Mouse (Mus musculus): ENCODE measurements around the gene Nedd9.

Gene Nedd9

DNA sequence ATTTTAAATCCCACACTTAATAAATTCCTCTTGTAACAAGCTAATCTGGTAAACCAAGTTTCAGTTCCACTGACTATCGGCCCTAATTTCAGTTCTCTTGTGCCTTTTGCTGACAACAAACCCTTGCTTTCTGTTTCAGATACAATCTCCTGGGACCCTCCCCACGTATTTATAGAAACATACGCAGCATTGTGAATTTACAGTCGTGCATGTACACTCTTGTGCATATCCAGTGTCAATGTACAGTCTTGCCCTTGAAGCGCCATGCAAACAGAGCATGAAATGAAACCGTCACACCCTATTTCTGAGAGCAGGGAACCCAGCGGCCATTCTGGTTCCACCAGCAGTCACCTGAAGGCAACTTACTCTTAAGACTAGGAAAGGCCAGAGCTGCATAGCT is 4.4 kb upstream of the Nedd9 start:
- no peak for DNase-seq

GRCm38 (mm10) chr13:41490282-41490681 is 3.1 kb upstream of the Nedd9 start:
- no peak for DNase-seq

- DNase-seq, result no peak
These were observed 2.6 kb upstream of the Nedd9 start for GRCm38 (mm10) chr13:41489705-41490275.

GRCm38 (mm10) chr13:41487409-41487743 is 214 bp upstream of the Nedd9 start:
- DNase-seq, result no peak

DNA sequence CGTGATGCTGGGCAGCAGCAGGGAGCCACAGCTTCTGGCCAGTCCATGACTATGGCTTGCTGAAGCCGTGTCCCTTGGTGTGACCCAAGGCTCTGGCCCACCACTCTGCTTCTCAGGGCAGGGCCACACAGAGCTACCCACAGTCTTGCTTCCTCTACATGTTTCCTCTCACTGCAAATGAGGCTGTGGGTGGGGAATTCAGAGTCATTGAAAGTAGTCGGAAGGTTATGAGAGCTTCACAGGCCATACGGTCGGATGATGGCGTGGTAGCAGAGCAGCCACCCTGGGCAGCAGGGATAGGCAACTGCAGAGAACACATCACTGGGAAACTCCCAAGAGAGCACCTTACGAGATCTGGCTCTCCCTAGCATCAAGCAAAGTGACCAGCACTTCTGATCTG is 3.2 kb downstream of the Nedd9 start:
- no peak for DNase-seq

- DNase-seq, result no peak
These were observed 4.7 kb downstream of the Nedd9 start for GRCm38 (mm10) chr13:41482408-41483011.

- no peak for DNase-seq
These were observed 7.3 kb downstream of the Nedd9 start for GRCm38 (mm10) chr13:41479737-41480435.

- DNase-seq, result no peak
These were observed 10.9 kb downstream of the Nedd9 start for GRCm38 (mm10) chr13:41476216-41476615.

DNA sequence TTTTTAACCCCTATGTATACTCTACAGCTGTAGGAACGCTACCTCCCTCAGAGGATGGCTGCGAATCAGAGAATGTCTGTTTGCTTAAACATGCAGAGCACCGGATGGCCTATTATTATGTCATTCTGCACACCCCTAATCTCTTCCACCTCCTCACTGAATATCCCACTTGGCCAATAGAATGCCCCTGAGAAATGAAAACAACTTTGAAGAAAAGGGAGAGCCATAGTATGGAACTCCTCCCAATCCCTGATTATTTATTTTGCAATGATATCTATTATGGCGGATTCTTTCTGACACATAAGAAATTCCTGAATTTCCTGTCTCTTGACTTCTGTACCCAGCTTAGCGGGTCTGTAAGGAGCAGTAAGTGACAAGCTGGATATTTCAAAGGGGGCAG is 12.8 kb downstream of the Nedd9 start:
- no peak for DNase-seq

DNA sequence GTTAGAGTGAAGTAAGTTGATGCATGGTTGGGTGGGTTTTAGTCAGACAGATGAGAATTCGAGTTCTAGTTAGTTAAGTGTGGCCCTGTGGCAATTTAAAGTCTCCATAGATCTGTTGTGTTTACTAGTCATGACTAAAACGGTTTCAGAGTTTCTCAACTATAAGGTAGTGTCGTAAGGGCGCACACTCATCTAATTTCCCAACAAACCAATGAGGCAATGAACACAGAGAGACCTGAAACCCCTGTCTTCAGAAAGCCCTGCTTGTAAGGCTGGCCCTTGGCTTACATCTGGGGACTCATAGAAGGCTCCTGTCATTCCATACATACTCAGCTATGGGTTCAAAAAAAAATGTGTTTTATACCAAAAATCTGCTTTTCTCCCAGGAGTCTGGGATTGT is 13.7 kb downstream of the Nedd9 start:
- no peak for DNase-seq

DNA sequence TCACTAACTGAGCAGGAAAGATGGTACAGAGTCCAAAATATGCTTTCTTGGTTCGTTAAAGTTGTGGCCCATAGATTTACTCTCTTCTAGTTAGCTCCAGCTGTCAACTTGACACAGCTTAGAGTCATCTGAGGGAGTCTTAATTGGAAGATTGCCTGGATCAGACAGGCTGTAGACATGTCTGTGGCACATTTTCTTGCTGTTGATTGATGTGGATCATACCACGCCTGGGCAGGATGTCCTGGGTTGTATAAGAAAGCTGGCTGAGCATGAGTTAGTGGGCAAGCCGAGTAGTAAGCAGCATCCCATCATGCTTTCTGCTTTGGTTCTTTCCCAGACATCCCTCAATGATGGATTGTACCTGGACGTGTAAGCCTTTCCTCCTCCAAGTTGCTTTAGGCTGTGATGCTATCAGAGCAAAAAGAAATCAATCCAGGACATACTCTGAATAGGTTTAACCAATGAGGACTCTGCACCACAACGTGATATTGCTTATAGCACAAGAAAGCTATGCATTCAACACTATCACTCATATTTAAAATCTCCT is 14.2 kb downstream of the Nedd9 start:
- no peak for DNase-seq

DNA sequence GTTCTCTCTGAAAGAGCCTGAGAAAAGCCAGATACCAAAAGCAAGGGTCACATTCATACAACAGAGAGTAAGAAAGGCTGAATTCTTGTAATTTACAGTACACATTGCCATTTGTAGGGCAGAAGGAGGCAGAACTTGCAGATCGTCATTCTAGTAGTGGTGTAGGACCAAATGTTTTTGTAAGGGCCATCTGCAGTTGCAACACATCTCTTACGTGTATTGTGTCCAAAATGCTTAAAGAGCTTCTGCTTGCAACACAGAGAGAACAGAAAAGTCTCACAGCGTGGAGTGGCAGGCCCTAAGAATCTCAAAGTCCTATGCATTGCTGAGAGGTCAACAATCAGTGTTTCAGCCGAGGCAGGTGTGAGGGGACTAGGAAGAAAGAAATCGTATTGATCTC is 18.9 kb downstream of the Nedd9 start:
- no peak for DNase-seq

GRCm38 (mm10) chr13:41467036-41467435 is 20.1 kb downstream of the Nedd9 start:
- peak; percentile 53 for DNase-seq

- DNase-seq, result peak; percentile 36
These were observed 20.5 kb downstream of the Nedd9 start for GRCm38 (mm10) chr13:41466616-41467015.

DNA sequence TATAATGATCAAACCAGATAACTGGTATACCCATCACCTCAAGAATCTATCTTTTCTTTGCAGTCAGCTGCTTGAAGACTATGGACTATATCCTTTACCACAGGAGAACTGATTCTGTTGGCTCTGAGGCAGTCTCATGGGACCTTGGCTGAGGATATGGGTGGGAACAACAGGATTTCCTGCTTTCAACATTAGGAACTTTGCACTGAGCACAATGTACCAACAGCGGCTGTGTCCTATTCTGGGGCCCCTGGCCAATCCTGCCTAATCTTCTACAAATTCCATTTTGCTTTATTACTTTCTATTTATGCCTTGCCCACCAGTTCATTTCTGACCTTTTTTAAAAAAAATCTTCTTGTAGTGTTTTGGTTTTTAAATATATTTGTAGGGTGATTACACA is 21.0 kb downstream of the Nedd9 start:
- peak; percentile 62 for DNase-seq

- DNase-seq, result no peak
These were observed 25.7 kb downstream of the Nedd9 start for GRCm38 (mm10) chr13:41461418-41461817.

DNA sequence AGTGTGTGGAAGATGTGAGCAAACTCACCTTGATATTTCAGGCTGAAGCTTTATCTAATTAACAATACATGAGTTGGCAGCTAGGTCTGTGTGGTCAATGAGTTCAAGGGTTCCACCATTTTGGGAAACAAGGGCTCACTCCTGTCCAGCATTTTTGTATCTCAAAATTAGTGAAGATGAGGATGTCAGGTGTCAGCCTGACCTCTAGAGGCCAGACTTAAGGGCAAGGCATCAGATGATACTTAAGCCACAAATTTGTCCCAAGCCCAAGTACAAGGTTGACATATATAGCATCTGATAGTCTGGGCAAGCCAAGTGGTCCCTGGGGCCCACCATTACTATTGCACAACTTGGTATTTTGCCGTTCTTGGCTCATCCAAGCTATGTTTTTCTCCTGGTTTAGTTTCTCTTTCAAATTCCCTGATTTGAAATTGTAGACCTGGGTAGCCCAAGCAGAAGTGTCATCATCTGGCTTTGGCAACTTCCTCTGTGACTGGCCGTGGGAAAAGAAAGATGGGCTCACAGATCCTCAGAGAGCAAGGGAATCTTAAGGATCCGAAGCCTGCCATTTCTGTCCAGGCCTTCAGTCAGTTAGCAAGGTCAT is 27.4 kb downstream of the Nedd9 start:
- no peak for DNase-seq

DNA sequence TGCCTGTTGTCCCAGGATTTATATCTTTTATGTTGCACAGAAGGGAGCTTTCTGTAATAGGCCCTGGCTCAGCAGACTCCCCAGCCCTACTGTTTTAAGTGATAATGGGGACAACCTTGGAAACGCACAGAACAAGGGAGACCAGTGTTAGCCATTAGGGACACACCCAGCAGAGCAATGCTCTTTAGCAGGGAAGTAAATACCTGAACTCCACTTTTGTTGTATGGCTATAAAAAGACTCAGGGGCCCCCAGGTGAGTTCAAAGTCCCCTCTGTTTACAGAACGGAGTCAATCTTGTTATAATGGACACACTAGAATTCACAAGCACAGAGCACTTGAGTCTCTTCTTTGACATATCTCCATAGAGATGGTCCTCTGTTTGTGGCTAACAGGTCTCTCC is 28.5 kb downstream of the Nedd9 start:
- DNase-seq, result no peak

GRCm38 (mm10) chr13:41457798-41458390 is 29.3 kb downstream of the Nedd9 start:
- no peak for DNase-seq

GRCm38 (mm10) chr13:41457030-41457797 is 29.9 kb downstream of the Nedd9 start:
- peak; percentile 32 for DNase-seq

GRCm38 (mm10) chr13:41456292-41457029 is 30.7 kb downstream of the Nedd9 start:
- DNase-seq, result no peak
